Mouse (Mus musculus): ENCODE measurements around the gene Gopc.

- no peak for TF ChIP-seq CTCF (IDR thresholded peaks at IDR 0.05; ENCODE audit: low read depth)
- no peak for TF ChIP-seq EP300 (IDR thresholded peaks at IDR 0.05; ENCODE audit: low read depth)
Observed at GRCm38 (mm10) chr10:52391208-52391607, 9.3 kb upstream of the Gopc start.

Data from liver, embryonic 14.5 days (tissue).